Mouse (Mus musculus) forebrain, postnatal 0 days (tissue): ENCODE measurements around the gene Prkcg. TPM values are rescaled to one million over a fixed set of nuclear protein-coding genes. Genes with fewer than 3 reads are reported as not detected.

Experiments
- ATAC-seq: fragments of 200-750 bp; cut with Nextera tagmentation; 2 replicates; pipeline ENCODE4 v1.8.0; 2017; ENCODE audit warnings: mild to moderate bottlenecking, moderate library complexity
- DNase-seq: peaks from one replicate; pipeline ENCODE4 v3.0.0-alpha.2; 2015
- H3K27ac ChIP-seq: fragments of 300-500 bp; sonication (generic); 2 replicates; pipeline ENCODE4 v1.5.1; 2014; ENCODE audit warnings: low read depth, mild to moderate bottlenecking, antibody characterized with exemption, low read length, moderate library complexity, mixed read lengths
- H3K27me3 ChIP-seq: fragments of 300-500 bp; sonication (generic); 2 replicates; pipeline ENCODE4 v1.6.1; 2014; ENCODE audit warnings: mild to moderate bottlenecking, low read length, mixed read lengths; ENCODE audit not compliant: insufficient read depth
- H3K36me3 ChIP-seq: fragments of 300-500 bp; sonication (generic); 2 replicates; pipeline ENCODE4 v1.6.1; 2014; ENCODE audit warnings: mild to moderate bottlenecking, moderate library complexity; ENCODE audit not compliant: insufficient read depth
- H3K4me1 ChIP-seq: fragments of 300-500 bp; sonication (generic); 2 replicates; pipeline ENCODE4 v1.6.1; 2014; ENCODE audit warnings: antibody characterized with exemption; ENCODE audit not compliant: insufficient read depth
- H3K4me2 ChIP-seq: fragments of 300-500 bp; sonication (generic); 2 replicates; pipeline ENCODE4 v1.6.1; 2014; ENCODE audit warnings: low read depth, mild to moderate bottlenecking, moderate library complexity
- H3K4me3 ChIP-seq: fragments of 300-500 bp; sonication (generic); 2 replicates; pipeline ENCODE4 v1.5.1; 2014; ENCODE audit warnings: low read depth, low read length, mixed read lengths
- H3K9ac ChIP-seq: fragments of 300-500 bp; sonication (generic); 2 replicates; pipeline ENCODE4 v1.6.1; 2014; ENCODE audit warnings: mild to moderate bottlenecking
- H3K9me3 ChIP-seq: fragments of 300-500 bp; sonication (generic); 2 replicates; pipeline ENCODE4 v1.6.1; 2016; ENCODE audit warnings: low read length
- CTCF ChIP-seq: sonication (generic); IDR thresholded peaks from 2 replicates; pipeline ENCODE4 v1.5.1; 2016; ENCODE audit warnings: antibody characterized with exemption, control low read depth, low read depth
- WGBS: fragments of 180-500 bp; shearing (Covaris S2); extraction: QIAGEN DNeasy Blood & Tissue Kit; methylation state at CpG from one replicate; pipeline ENCODE4 v1.1.7; 2014; 5-methylcytosine and 5-hydroxymethylcytosine counted together
- polyA plus RNA-seq: library from polyadenylated mRNA; unstranded; fragments of >200 nt; fragmentation: Nextera tagmentation; extraction: Ambion mirVana; gene quantifications from 2 replicates; pipeline ENCODE4 v1.2.1, GENCODE M21; 2015
- total RNA-seq: library from RNA; depleted of rRNA; stranded (reverse); fragments of >200 nt; gene quantifications from 2 replicates; pipeline ENCODE4 v1.2.3, GENCODE M21; 2014; rRNA removed

Prkcg gene
- total and polyA plus RNA-seq, 2 experiments from 2014 or later: 10.2 to 15.1 TPM

DNA sequence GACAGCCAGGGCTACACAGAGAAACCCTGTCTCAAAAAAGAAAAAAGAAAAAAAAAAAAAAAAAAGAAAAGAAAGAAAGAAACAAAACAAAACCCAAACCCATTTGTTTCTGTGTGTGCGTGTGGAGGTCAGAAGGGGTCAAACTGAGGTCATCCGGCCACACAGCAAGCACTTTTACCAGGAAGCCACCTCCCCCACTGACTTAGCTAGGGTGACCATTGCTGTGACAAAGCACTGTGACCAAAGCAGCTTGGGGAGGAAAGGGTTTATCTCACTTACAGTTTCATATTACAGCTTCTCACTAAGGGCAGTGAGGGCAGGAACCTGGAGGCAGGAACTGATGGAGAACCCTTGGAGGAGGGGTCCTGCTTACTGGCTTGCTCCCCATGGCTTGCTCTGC is 83.4 kb downstream of the Prkcg start:
- no peak overlapping the region for H3K4me3 ChIP-seq
- H3K27me3 ChIP-seq: no peaks in the 10 kb centered on the region
- H3K36me3 ChIP-seq: no peaks in the 10 kb centered on the region
- H3K9me3 ChIP-seq: no peaks in the 10 kb centered on the region
- 85% methylated on average over 2 of the region's 2 CpGs for WGBS
- H3K4me1 ChIP-seq: no peaks in the 10 kb centered on the region
- no peak for DNase-seq
- H3K4me2 ChIP-seq: no peak overlapping the region
- H3K9ac ChIP-seq: no peak overlapping the region
- no peak for TF ChIP-seq CTCF
- no peak overlapping the region for H3K27ac ChIP-seq
- no peak for ATAC-seq

DNA sequence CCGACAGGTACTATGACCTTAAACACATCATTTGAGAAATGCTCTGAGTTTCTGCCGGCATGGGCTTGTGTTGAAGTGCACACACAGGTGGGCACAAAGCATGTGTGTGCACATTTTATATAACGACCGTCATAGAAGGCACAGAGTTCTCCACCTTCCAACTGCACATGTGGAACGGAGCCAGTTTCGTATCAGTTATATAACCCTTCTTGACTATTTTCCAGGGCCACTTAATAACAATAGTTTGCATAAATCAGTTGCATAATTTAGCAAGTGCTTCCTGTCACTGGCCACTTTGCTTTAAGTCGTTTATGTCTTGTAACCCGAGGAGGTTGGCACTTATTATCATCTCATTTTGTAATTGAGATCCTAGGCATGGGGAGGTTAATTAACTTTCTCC is 84.8 kb downstream of the Prkcg start:
- Histone ChIP-seq H3K9me3 (no peaks in the 10 kb centered on the region), H3K4me2 (no peak overlapping the region), H3K36me3 (no peaks in the 10 kb centered on the region), H3K4me3 (no peak overlapping the region), H3K27ac (no peak overlapping the region), H3K4me1 (no peaks in the 10 kb centered on the region), H3K27me3 (no peaks in the 10 kb centered on the region), H3K9ac (no peak overlapping the region)
- WGBS: 68% methylated on average over 8 of the region's 8 CpGs
- ATAC-seq (no peak), DNase-seq (no peak)
- TF ChIP-seq CTCF: no peak

DNA sequence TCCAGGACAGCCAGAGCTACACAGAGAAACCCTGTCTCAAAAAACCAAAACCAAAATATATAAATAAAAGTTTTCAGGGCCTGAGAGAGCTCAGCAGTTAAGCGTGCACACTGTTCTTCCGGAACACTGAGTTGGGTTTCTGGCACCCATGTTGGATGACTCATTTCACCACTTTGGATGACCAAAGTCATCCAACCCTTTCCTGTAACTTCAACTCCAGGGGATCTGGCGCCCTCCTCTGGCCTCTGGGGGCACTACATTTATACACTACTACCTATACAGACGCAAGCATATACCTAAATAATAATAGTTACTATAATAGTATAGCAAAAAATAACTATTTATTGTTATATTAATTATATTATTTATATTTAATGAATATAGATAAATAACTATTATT is 87.9 kb downstream of the Prkcg start:
- DNase-seq: no peak
- H3K9me3 ChIP-seq: no peaks in the 10 kb centered on the region
- WGBS: 54% methylated on average over 4 of the region's 4 CpGs

More for the DNA sequence above, 87.9 kb downstream of the Prkcg start:
- H3K9ac ChIP-seq: no peak overlapping the region
- H3K4me3 ChIP-seq: no peak overlapping the region
- no peaks in the 10 kb centered on the region for H3K27me3 ChIP-seq
- TF ChIP-seq CTCF: peak; percentile 60
- no peaks in the 10 kb centered on the region for H3K4me1 ChIP-seq
- H3K4me2 ChIP-seq: no peak overlapping the region
- no peaks in the 10 kb centered on the region for H3K36me3 ChIP-seq
- ATAC-seq: no peak
- H3K27ac ChIP-seq: no peak overlapping the region

Other genes starting within 250 kb of the Prkcg start
- not detected in 2 replicates for gene AU018091, start 120.0 kb upstream of the Prkcg start, total RNA-seq
- not detected in 2 replicates for gene AU018091, start 120.0 kb upstream of the Prkcg start, polyA plus RNA-seq
- not detected in 2 replicates for gene Nlrp12, start 39.4 kb upstream of the Prkcg start, total RNA-seq
- gene Nlrp12, start 39.4 kb upstream of the Prkcg start, polyA plus RNA-seq: 0.04 and 0.05 TPM in 2 replicates
- 16.2 and 22.3 TPM in 2 replicates for gene Myadm, start 99 bp upstream of the Prkcg start, total RNA-seq
- 14.0 and 22.3 TPM in 2 replicates for gene Myadm, start 99 bp upstream of the Prkcg start, polyA plus RNA-seq
- gene Cacng7, start 43.8 kb downstream of the Prkcg start, total RNA-seq: 73.4 and 78.9 TPM in 2 replicates
- gene Cacng7, start 43.8 kb downstream of the Prkcg start, polyA plus RNA-seq: 2.3 and 2.5 TPM in 2 replicates
- 41.5 and 42.2 TPM in 2 replicates for gene Cacng8, start 101.5 kb downstream of the Prkcg start, total RNA-seq
- gene Cacng8, start 101.5 kb downstream of the Prkcg start, polyA plus RNA-seq: 16.5 and 17.8 TPM in 2 replicates
- gene Cacng6, start 135.0 kb downstream of the Prkcg start, total RNA-seq: 0.15 and 0.38 TPM in 2 replicates
- 0.35 and 0.43 TPM in 2 replicates for gene Cacng6, start 135.0 kb downstream of the Prkcg start, polyA plus RNA-seq
- 0.10 TPM in 1 of 2 replicates, not detected in the other for gene Tarm1, start 213.4 kb downstream of the Prkcg start, total RNA-seq
- gene Tarm1, start 213.4 kb downstream of the Prkcg start, polyA plus RNA-seq: 0.10 TPM in 1 of 2 replicates, not detected in the other